Mouse (Mus musculus): ENCODE measurements around the gene Ptprh. TPM values are rescaled to one million over a fixed set of nuclear protein-coding genes. Genes with fewer than 3 reads are reported as not detected.

Ptprh gene
- polyA plus RNA-seq (2012; rRNA removed; ENCODE audit: low replicate concordance): 0.59 TPM in 1 of 2 replicates, not detected in the other

DNA sequence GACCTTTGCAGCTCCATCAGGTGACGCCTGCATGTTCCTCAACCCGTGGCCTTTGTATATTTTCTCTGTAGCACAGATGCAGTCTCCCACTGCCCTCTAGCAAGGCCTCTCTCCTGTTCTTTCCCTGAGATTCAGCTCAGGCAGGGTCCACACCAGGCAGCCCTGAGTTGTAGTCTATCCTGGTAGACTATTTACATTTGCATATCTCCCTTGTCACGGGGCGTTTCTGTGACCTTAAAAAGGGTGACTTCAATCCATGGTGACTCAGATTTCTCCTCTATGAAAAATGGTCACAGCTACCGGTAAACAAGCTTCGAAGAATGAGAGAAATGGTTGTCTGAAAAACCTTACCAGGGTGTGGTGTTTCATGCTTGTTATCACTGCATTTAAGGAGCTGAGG, at the start of gene Ptprh:
Ptprh (minus strand) TSS at position 169 of the 400 bp plus-strand sequence.

DNA sequence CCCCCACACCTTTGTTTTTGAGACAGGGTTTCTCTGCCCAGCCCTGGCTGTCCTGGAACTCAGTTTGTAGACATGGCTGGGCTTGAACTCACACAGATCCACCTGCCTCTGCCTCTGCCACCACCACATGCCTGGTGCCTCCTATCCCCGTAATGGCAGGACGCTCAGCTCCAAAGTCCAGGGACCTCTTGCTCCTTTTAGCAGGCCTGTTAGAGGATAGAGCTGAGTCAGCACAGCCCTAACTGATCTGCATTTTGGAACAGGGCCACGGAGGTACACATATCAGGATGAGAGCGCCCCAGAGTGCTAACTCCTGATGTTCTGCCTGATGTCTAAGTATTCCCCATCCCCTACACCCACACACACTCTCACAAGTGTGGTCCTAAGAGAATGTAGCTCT, 27.2 kb upstream of the Ptprh start, which contains the start of gene Tmem86b:
Tmem86b (minus strand) TSS at position 392 of the 400 bp plus-strand sequence.

DNA sequence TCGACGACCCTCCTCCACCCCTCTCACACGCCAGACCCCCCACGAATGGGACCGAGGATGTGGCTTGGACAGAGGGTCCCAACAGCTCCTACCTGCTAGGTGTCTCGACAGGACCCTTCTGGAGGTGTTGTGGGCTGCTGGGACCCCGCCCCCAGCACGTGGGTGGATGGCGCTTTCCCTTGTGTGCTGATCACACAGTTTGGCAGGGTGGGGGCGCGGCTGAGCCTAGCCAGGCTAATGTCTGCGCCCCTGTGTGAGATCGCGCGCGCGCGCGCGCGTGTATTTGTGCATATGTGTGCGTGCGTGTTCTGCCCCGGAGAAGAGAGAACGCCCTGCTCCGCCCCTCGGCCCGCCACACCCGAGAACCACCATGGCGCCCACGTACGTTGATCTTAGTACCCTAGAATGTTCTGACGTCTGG, 56.6 kb downstream of the Ptprh start, which contains the start of gene Syt5:
Syt5 (minus strand) TSS at position 321 of the 421 bp plus-strand sequence.

DNA sequence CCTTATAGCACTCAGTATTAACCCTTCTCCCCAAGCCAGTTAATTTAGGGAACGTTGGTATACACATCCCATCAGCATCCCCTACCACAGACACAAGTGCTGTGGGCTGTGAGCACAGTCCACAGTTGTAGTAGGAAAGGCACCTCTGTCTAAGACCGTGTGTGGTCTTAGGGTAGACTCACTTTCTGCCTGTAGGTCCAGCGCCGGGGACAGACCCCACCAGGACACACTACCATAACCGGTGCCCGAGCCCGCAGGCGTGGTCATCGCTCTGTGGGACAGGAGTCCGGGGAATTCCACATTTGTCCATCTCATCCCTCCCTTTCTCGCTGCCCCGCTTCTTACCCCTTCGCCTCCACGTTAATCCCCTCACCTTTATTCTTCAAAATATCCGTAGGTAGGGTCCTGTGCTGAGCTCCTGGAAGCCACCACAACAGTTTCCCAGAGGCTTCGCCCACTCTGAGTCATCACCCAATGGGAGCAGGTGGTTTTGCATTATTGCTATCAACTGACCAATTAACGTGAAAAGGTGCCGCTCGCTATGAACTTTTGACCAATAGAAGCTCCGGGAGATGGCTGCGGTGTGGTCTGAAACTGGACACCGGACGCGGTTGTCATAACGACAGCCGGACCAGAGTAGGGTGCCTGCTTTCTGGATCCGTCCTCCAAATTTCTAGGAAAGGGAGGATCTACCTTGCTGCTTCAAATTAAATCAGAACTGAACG, 71.7 kb downstream of the Ptprh start, which contains the start of gene Dnaaf3:
Dnaaf3 (minus strand) TSS at position 449 of the 725 bp plus-strand sequence.

DNA sequence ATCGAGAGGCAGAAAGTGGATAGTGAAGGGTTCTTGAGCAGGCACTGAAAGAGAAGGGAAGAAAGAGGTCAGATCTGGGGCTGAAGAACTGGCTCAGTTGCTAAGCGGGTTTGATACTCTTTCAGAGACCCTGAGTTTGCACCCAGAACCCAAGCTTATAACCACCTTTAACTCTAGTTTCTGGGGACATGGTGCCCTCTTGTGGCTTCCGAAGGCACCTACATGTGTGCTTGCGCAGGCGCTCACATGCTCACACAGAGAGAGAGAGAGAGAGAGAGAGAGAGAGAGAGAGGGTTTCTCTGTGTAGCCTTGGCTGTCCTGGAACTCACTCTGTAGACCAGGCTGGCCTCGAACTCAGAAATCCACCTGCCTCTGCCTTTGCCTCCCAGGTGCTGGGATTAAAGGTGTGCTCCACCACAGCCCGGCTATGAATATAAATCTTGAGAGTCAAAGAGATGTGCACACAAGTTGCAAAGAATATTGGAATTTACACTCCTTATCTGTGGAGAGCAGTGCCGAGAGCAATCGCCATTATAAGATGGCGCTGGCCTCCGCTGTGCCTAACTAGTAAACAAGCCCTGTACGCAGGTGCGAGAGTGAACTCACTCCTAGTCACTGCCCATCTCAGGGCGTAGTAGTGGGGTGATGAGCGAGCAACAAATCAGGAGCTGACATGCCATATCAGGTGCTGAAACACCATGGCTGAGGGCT, 79.5 kb downstream of the Ptprh start, which contains the start of gene Tnni3:
Tnni3 (minus strand) TSS at position 18 of the 711 bp plus-strand sequence.

DNA sequence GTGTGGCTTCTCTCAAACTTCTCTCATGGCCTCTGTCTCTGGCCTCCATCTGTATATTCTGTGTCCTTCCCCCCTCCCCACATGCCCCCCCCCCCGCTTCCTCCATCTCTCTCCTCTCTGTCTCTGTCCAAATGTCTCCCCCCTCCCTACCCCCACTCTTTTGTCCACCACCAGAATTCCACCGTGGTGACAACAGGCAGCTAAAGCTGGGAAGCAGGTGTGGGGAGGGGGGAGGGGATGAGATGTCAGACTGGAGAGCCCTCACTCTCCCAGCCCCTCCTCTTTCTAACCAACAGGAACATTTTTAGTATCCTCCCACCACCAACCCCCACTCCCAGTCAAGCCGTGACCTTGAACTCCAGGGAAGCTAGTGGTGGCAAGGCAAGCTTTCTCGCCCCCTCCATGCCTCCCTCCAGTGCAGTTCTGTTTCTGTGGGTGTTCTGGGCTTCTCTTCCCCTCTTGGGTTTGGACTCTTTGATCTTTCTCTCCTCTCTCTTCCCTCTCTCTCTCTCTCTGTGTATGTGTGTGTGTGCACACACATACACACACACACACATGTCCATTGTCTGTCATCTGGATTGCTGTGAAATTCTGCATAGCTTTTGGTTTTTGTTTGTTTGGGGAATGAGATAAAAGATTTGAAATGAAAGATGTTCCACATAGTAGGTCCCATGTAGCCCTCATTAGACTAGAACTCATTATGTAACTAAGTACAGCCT, 87.3 kb downstream of the Ptprh start, which contains the start of gene Tnnt1:
Tnnt1 (minus strand) TSS at position 51 of the 719 bp plus-strand sequence.

DNA sequence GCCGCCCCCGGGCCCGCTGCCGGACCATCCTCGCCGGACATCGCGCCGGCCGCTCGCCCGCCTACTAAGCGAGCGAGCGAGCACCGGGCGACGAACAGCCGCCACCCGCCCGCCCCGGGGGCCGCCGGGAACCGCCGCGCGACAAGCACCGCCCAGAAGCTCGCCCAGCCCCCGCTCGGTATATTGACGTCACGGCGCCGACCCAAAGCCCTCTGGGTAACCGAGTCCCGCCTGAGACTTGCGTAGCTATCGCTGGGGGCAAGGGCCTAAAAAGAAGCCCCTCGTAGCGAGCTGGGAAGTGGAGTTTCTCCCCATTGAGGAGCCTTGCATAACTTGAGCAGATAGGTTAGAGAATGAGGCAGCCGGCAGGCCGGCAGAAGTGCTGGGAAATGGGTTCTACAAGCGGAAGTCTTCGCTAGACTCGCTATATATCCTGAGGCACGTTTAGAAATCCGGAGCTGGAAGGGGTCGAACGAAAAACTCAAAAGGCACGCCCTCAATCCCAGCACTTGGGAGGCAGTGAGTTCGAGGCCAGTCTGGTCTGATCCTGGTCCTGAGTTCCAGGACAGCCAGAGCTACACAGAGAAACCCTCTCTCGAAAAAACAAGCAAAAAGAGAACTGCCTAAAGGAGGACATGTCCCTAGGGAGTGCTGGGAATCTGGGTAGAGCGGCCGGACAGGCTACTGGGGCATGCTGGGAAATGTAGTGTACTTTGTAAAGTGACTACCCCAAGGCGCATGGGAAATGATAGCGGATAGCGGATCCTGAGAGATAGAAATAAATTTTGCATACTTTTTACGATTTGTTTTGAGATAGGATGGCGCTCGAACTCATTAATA, 102.1 kb downstream of the Ptprh start, which contains the start of gene Ppp1r12c:
Ppp1r12c (minus strand) TSS at position 123 of the 840 bp plus-strand sequence.

Other genes starting within 250 kb of the Ptprh start
- gene Gp6, start 206.3 kb downstream of the Ptprh start, polyA plus RNA-seq (2012; rRNA removed; ENCODE audit: low replicate concordance): not detected in 2 replicates
- 15.7 and 23.9 TPM in 2 replicates for gene Rdh13, start 158.4 kb downstream of the Ptprh start, polyA plus RNA-seq (2012; rRNA removed; ENCODE audit: low replicate concordance)
- 1.5 and 11.2 TPM in 2 replicates for gene Eps8l1, start 143.4 kb downstream of the Ptprh start, polyA plus RNA-seq (2012; rRNA removed; ENCODE audit: low replicate concordance)
- gene Ppp1r12c, start 102.4 kb downstream of the Ptprh start, polyA plus RNA-seq (2012; rRNA removed; ENCODE audit: low replicate concordance): 64.3 and 145 TPM in 2 replicates
- gene Tnnt1, start 87.7 kb downstream of the Ptprh start, polyA plus RNA-seq (2012; rRNA removed; ENCODE audit: low replicate concordance): 0.43 and 3.1 TPM in 2 replicates
- gene Tnni3, start 79.8 kb downstream of the Ptprh start, polyA plus RNA-seq (2012; rRNA removed; ENCODE audit: low replicate concordance): 2.8 and 4.5 TPM in 2 replicates
- gene Dnaaf3, start 71.6 kb downstream of the Ptprh start, polyA plus RNA-seq (2012; rRNA removed; ENCODE audit: low replicate concordance): 3.1 and 6.7 TPM in 2 replicates
- 0.30 and 0.50 TPM in 2 replicates for gene Syt5, start 56.5 kb downstream of the Ptprh start, polyA plus RNA-seq (2012; rRNA removed; ENCODE audit: low replicate concordance)
- gene Tmem86b, start 27.4 kb upstream of the Ptprh start, polyA plus RNA-seq (2012; rRNA removed; ENCODE audit: low replicate concordance): 9.6 and 15.2 TPM in 2 replicates
- 77.9 and 140 TPM in 2 replicates for gene Ppp6r1, start 55.0 kb upstream of the Ptprh start, polyA plus RNA-seq (2012; rRNA removed; ENCODE audit: low replicate concordance)
- 36.3 and 51.8 TPM in 2 replicates for gene Hspbp1, start 81.0 kb upstream of the Ptprh start, polyA plus RNA-seq (2012; rRNA removed; ENCODE audit: low replicate concordance)
- gene Brsk1, start 86.6 kb upstream of the Ptprh start, polyA plus RNA-seq (2012; rRNA removed; ENCODE audit: low replicate concordance): 2.8 and 14.9 TPM in 2 replicates
- 1.5 and 1.7 TPM in 2 replicates for gene Tmem150b, start 121.2 kb upstream of the Ptprh start, polyA plus RNA-seq (2012; rRNA removed; ENCODE audit: low replicate concordance)
- 69.5 and 121 TPM in 2 replicates for gene Kmt5c, start 136.1 kb upstream of the Ptprh start, polyA plus RNA-seq (2012; rRNA removed; ENCODE audit: low replicate concordance)
- 20.8 and 97.5 TPM in 2 replicates for gene Cox6b2, start 149.1 kb upstream of the Ptprh start, polyA plus RNA-seq (2012; rRNA removed; ENCODE audit: low replicate concordance)
- not detected in 2 replicates for gene Fam71e2, start 167.3 kb upstream of the Ptprh start, polyA plus RNA-seq (2012; rRNA removed; ENCODE audit: low replicate concordance)
- gene Il11, start 178.8 kb upstream of the Ptprh start, polyA plus RNA-seq (2012; rRNA removed; ENCODE audit: low replicate concordance): 0.11 and 0.45 TPM in 2 replicates
- not detected in 2 replicates for gene Tmem190, start 178.9 kb upstream of the Ptprh start, polyA plus RNA-seq (2012; rRNA removed; ENCODE audit: low replicate concordance)
- gene Tmem238, start 185.6 kb upstream of the Ptprh start, polyA plus RNA-seq (2012; rRNA removed; ENCODE audit: low replicate concordance): 13.9 and 33.7 TPM in 2 replicates
- gene Rpl28, start 188.8 kb upstream of the Ptprh start, polyA plus RNA-seq (2012; rRNA removed; ENCODE audit: low replicate concordance): 303 and 400 TPM in 2 replicates
- gene Ube2s, start 208.5 kb upstream of the Ptprh start, polyA plus RNA-seq (2012; rRNA removed; ENCODE audit: low replicate concordance): 249 and 346 TPM in 2 replicates
- gene Shisa7, start 240.7 kb upstream of the Ptprh start, polyA plus RNA-seq (2012; rRNA removed; ENCODE audit: low replicate concordance): 0.04 and 0.87 TPM in 2 replicates

Measured in subcutaneous adipose tissue, adult 2 months (tissue).